Mouse (Mus musculus) embryonic facial prominence, embryonic 12.5 days (tissue): ENCODE measurements around the gene Wdr75. TPM values are rescaled to one million over a fixed set of nuclear protein-coding genes. Genes with fewer than 3 reads are reported as not detected.

Experiments used
- ATAC-seq: fragments of 200-750 bp; cut with Nextera tagmentation; 2 replicates; pipeline ENCODE4 v1.8.0; 2017; ENCODE audit not compliant: insufficient number of reproducible peaks, insufficient read depth, low FRiP score, low TSS enrichment
- H3K27ac ChIP-seq: fragments of 300-500 bp; sonication (generic); 2 replicates; pipeline ENCODE4 v1.5.1; 2016; ENCODE audit warnings: mild to moderate bottlenecking
- H3K27me3 ChIP-seq: fragments of 300-500 bp; sonication (generic); 2 replicates; pipeline ENCODE4 v1.6.1; 2016; ENCODE audit warnings: mild to moderate bottlenecking, moderate library complexity
- H3K36me3 ChIP-seq: fragments of 300-500 bp; sonication (generic); 2 replicates; pipeline ENCODE4 v1.6.1; 2016; ENCODE audit warnings: mild to moderate bottlenecking
- H3K4me1 ChIP-seq: fragments of 300-500 bp; sonication (generic); 2 replicates; pipeline ENCODE4 v1.6.1; 2016
- H3K4me2 ChIP-seq: fragments of 300-500 bp; sonication (generic); replicated peaks from 2 replicates; pipeline ENCODE4 v1.6.1; 2016; ENCODE audit warnings: mild to moderate bottlenecking, moderate library complexity
- H3K4me3 ChIP-seq: fragments of 300-500 bp; sonication (generic); 2 replicates; pipeline ENCODE4 v1.5.1; 2016; ENCODE audit warnings: mild to moderate bottlenecking
- H3K9ac ChIP-seq: fragments of 300-500 bp; sonication (generic); 2 replicates; pipeline ENCODE4 v1.6.1; 2016; ENCODE audit warnings: mild to moderate bottlenecking, moderate library complexity
- H3K9me3 ChIP-seq: fragments of 300-500 bp; sonication (generic); 2 replicates; pipeline ENCODE4 v1.6.1; 2016; ENCODE audit warnings: mild to moderate bottlenecking, moderate library complexity
- WGBS: fragments of 180-500 bp; shearing (Covaris S2); methylation state at CpG from one replicate; pipeline ENCODE4 v1.1.7; 2016; 5-methylcytosine and 5-hydroxymethylcytosine counted together
- polyA plus RNA-seq: library from polyadenylated mRNA; unstranded; fragments of >200 nt; fragmentation: Nextera tagmentation; extraction: Ambion mirVana; gene quantifications from 2 replicates; pipeline ENCODE4 v1.2.1, GENCODE M21; 2016

Gene Wdr75
- polyA plus RNA-seq, 1 experiment from 2014 or later: 74.3 TPM

- Histone ChIP-seq H3K9ac (no peak overlapping the region), H3K36me3 (no peaks in the 10 kb centered on the region), H3K9me3 (no peaks in the 10 kb centered on the region), H3K4me2 (no peak overlapping the region), H3K27ac (no peak overlapping the region), H3K4me3 (no peak overlapping the region), H3K27me3 (no peaks in the 10 kb centered on the region), H3K4me1 (no peaks in the 10 kb centered on the region)
- no peak for ATAC-seq
- 73% methylated on average over 4 of the region's 4 CpGs for WGBS
These were observed 14.2 kb upstream of the Wdr75 start for GRCm38 (mm10) chr1:45780606-45781288.

GRCm38 (mm10) chr1:45816889-45817288 lies 21.9 kb downstream of the Wdr75 start:
- Histone ChIP-seq H3K4me1 (no peaks in the 10 kb centered on the region), H3K4me2 (no peak overlapping the region), H3K36me3 (peaks cover 75% of the 10 kb centered on the region), H3K27ac (no peak overlapping the region), H3K4me3 (no peak overlapping the region), H3K9ac (no peak overlapping the region), H3K27me3 (no peaks in the 10 kb centered on the region), H3K9me3 (no peaks in the 10 kb centered on the region)
- ATAC-seq: no peak
- WGBS: 29% methylated on average over 1 of the region's 1 CpGs

GRCm38 (mm10) chr1:45818564-45818963 lies 23.6 kb downstream of the Wdr75 start:
- H3K9me3 ChIP-seq: no peaks in the 10 kb centered on the region
- H3K4me2 ChIP-seq: no peak overlapping the region
- peaks cover 74% of the 10 kb centered on the region for H3K36me3 ChIP-seq
- H3K9ac ChIP-seq: no peak overlapping the region
- WGBS: 93% methylated on average over 9 of the region's 9 CpGs
- no peak for ATAC-seq
- H3K4me1 ChIP-seq: no peaks in the 10 kb centered on the region
- H3K27me3 ChIP-seq: no peaks in the 10 kb centered on the region
- H3K4me3 ChIP-seq: no peak overlapping the region
- H3K27ac ChIP-seq: no peak overlapping the region

GRCm38 (mm10) chr1:45824441-45824840 lies 29.5 kb downstream of the Wdr75 start:
- Histone ChIP-seq H3K4me2 (no peak overlapping the region), H3K4me3 (no peak overlapping the region), H3K4me1 (no peaks in the 10 kb centered on the region), H3K27me3 (no peaks in the 10 kb centered on the region), H3K9me3 (no peaks in the 10 kb centered on the region), H3K27ac (no peak overlapping the region), H3K36me3 (peaks cover 43% of the 10 kb centered on the region), H3K9ac (no peak overlapping the region)
- 84% methylated on average over 1 of the region's 1 CpGs for WGBS
- ATAC-seq: no peak

GRCm38 (mm10) chr1:45825140-45825539 lies 30.2 kb downstream of the Wdr75 start:
- H3K27me3 ChIP-seq: no peaks in the 10 kb centered on the region
- no peak overlapping the region for H3K9ac ChIP-seq
- H3K4me2 ChIP-seq: no peak overlapping the region
- no peaks in the 10 kb centered on the region for H3K4me1 ChIP-seq
- ATAC-seq: peak; percentile 77; the same call in 1 of the 2 replicates
- peaks cover 38% of the 10 kb centered on the region for H3K36me3 ChIP-seq
- 50% methylated on average over 5 of the region's 5 CpGs for WGBS
- no peaks in the 10 kb centered on the region for H3K9me3 ChIP-seq
- H3K4me3 ChIP-seq: no peak overlapping the region
- no peak overlapping the region for H3K27ac ChIP-seq

- ATAC-seq: no peak
- no peaks in the 10 kb centered on the region for H3K4me1 ChIP-seq
- no peaks in the 10 kb centered on the region for H3K9me3 ChIP-seq
- no peak overlapping the region for H3K27ac ChIP-seq
- no peak overlapping the region for H3K9ac ChIP-seq
- H3K4me2 ChIP-seq: no peak overlapping the region
- WGBS: 91% methylated on average over 3 of the region's 3 CpGs
- H3K36me3 ChIP-seq: peaks cover 35% of the 10 kb centered on the region
- H3K4me3 ChIP-seq: no peak overlapping the region
- H3K27me3 ChIP-seq: no peaks in the 10 kb centered on the region
These were observed 30.7 kb downstream of the Wdr75 start for GRCm38 (mm10) chr1:45825630-45826029.

GRCm38 (mm10) chr1:45826148-45826547 lies 31.2 kb downstream of the Wdr75 start:
- H3K4me3 ChIP-seq: no peak overlapping the region
- H3K27ac ChIP-seq: no peak overlapping the region
- WGBS: 82% methylated on average over 2 of the region's 2 CpGs
- no peaks in the 10 kb centered on the region for H3K4me1 ChIP-seq
- no peak for ATAC-seq
- H3K36me3 ChIP-seq: peaks cover 30% of the 10 kb centered on the region
- no peaks in the 10 kb centered on the region for H3K27me3 ChIP-seq
- H3K9me3 ChIP-seq: no peaks in the 10 kb centered on the region
- H3K9ac ChIP-seq: no peak overlapping the region
- no peak overlapping the region for H3K4me2 ChIP-seq

GRCm38 (mm10) chr1:45826796-45827195 lies 31.8 kb downstream of the Wdr75 start:
- no peak overlapping the region for H3K9ac ChIP-seq
- ATAC-seq: no peak
- no peak overlapping the region for H3K4me2 ChIP-seq
- 82% methylated on average over 2 of the region's 2 CpGs for WGBS
- no peaks in the 10 kb centered on the region for H3K9me3 ChIP-seq
- no peaks in the 10 kb centered on the region for H3K4me1 ChIP-seq
- H3K27ac ChIP-seq: no peak overlapping the region
- peaks cover 25% of the 10 kb centered on the region for H3K36me3 ChIP-seq
- H3K27me3 ChIP-seq: no peaks in the 10 kb centered on the region
- no peak overlapping the region for H3K4me3 ChIP-seq

- H3K36me3 ChIP-seq: no peaks in the 10 kb centered on the region
- no peaks in the 10 kb centered on the region for H3K4me1 ChIP-seq
- no peak overlapping the region for H3K4me2 ChIP-seq
- no peaks in the 10 kb centered on the region for H3K9me3 ChIP-seq
- no peak overlapping the region for H3K4me3 ChIP-seq
- H3K27ac ChIP-seq: no peak overlapping the region
- 82% methylated on average over 8 of the region's 8 CpGs for WGBS
- ATAC-seq: no peak
- H3K27me3 ChIP-seq: no peaks in the 10 kb centered on the region
- no peak overlapping the region for H3K9ac ChIP-seq
These were observed 35.7 kb downstream of the Wdr75 start for GRCm38 (mm10) chr1:45830453-45831206.

- no peak for ATAC-seq
- H3K4me2 ChIP-seq: no peak overlapping the region
- H3K27ac ChIP-seq: no peak overlapping the region
- H3K9me3 ChIP-seq: no peaks in the 10 kb centered on the region
- H3K9ac ChIP-seq: no peak overlapping the region
- WGBS: 86% methylated on average over 4 of the region's 4 CpGs
- no peaks in the 10 kb centered on the region for H3K36me3 ChIP-seq
- no peaks in the 10 kb centered on the region for H3K27me3 ChIP-seq
- H3K4me3 ChIP-seq: no peak overlapping the region
- H3K4me1 ChIP-seq: no peaks in the 10 kb centered on the region
These were observed 40.5 kb downstream of the Wdr75 start for GRCm38 (mm10) chr1:45835362-45836063.

- WGBS: 77% methylated on average over 4 of the region's 4 CpGs
- no peaks in the 10 kb centered on the region for H3K4me1 ChIP-seq
- H3K27ac ChIP-seq: no peak overlapping the region
- H3K4me3 ChIP-seq: no peak overlapping the region
- no peak for ATAC-seq
- no peaks in the 10 kb centered on the region for H3K36me3 ChIP-seq
- H3K9ac ChIP-seq: no peak overlapping the region
- H3K27me3 ChIP-seq: no peaks in the 10 kb centered on the region
- no peak overlapping the region for H3K4me2 ChIP-seq
- H3K9me3 ChIP-seq: no peaks in the 10 kb centered on the region
These were observed 42.8 kb downstream of the Wdr75 start for GRCm38 (mm10) chr1:45837736-45838135.

- no peak for ATAC-seq
- Histone ChIP-seq H3K9me3 (no peaks in the 10 kb centered on the region), H3K4me2 (no peak overlapping the region)
These were observed 43.3 kb downstream of the Wdr75 start for GRCm38 (mm10) chr1:45838271-45838670.

More at GRCm38 (mm10) chr1:45838271-45838670, 43.3 kb downstream of the Wdr75 start:
- Histone ChIP-seq H3K9ac (no peak overlapping the region), H3K36me3 (no peaks in the 10 kb centered on the region), H3K4me3 (no peak overlapping the region), H3K27ac (no peak overlapping the region), H3K4me1 (no peaks in the 10 kb centered on the region), H3K27me3 (no peaks in the 10 kb centered on the region)
